Mouse (Mus musculus): ENCODE results near the gene Inpp5k.

GRCm38 (mm10) chr11:75621426-75621825 is 9.4 kb upstream of the Inpp5k start:
- no peak for TF ChIP-seq CTCF (IDR thresholded peaks at IDR 0.05; ENCODE audit: borderline replicate concordance, insufficient read depth, low read length)
- TF ChIP-seq POLR2A (IDR thresholded peaks at IDR 0.05; ENCODE audit: low read depth, low read length) = no peak
